Mouse (Mus musculus) cerebellum, adult 2 months (tissue): Measurements from ENCODE around the gene Copa. TPM values are rescaled to one million over a fixed set of nuclear protein-coding genes. Genes with fewer than 3 reads are reported as not detected.
A peak's percentile ranks its signal among the peaks of the same experiment; 100 is the strongest.

Experiments used
- DNase-seq, 2 experiments: peaks; one replicate each; pipeline ENCODE4 v3.0.0; 2021
- H3K27ac ChIP-seq: fragments of 200-500 bp; 2 replicates; pipeline ENCODE4 v1.5.1; 2012; ENCODE audit warnings: low read length, control low read depth, inconsistent platforms; ENCODE audit not compliant: insufficient read depth
- H3K27me3 ChIP-seq: fragments of 200-500 bp; 2 replicates; pipeline ENCODE4 v1.6.1; 2012; ENCODE audit warnings: inconsistent platforms, mild to moderate bottlenecking, low read length, moderate library complexity; ENCODE audit not compliant: control insufficient read depth, insufficient read depth
- H3K4me1 ChIP-seq: fragments of 200-500 bp; 2 replicates; pipeline ENCODE4 v1.6.1; 2011; ENCODE audit warnings: low read length; ENCODE audit not compliant: control insufficient read depth, insufficient read depth
- H3K4me3 ChIP-seq: fragments of 200-500 bp; replicated peaks from 2 replicates; pipeline ENCODE3; 2011; ENCODE audit warnings: mild to moderate bottlenecking, low read depth, low read length, control low read depth; ENCODE audit not compliant: insufficient read depth
- CTCF ChIP-seq: fragments of 200-500 bp; IDR thresholded peaks from 2 replicates; pipeline ENCODE4 v1.5.1; 2011; ENCODE audit warnings: low read depth, mild to moderate bottlenecking, control low read depth, low read length, moderate library complexity, borderline replicate concordance; ENCODE audit not compliant: insufficient read depth
- POLR2A ChIP-seq: fragments of 200-500 bp; IDR thresholded peaks from 2 replicates; pipeline ENCODE4 v1.6.1; 2011; ENCODE audit warnings: low read length, control low read depth, borderline replicate concordance; ENCODE audit not compliant: insufficient read depth
- WGBS: fragments of 180-500 bp; shearing (Covaris S2); methylation state at CpG from one replicate; pipeline ENCODE4 v1.1.7; 2018; 5-methylcytosine and 5-hydroxymethylcytosine counted together
- polyA plus RNA-seq: library from polyadenylated mRNA; depleted of rRNA; stranded (reverse); fragments of >200 nt; gene quantifications from 2 replicates; pipeline ENCODE4 v1.2.3, GENCODE M21; 2012

Gene Copa
- polyA plus RNA-seq, 1 experiment = 131 TPM

- no peaks in the 10 kb centered on the region for H3K27me3 ChIP-seq
- TF ChIP-seq CTCF = no peak
- TF ChIP-seq POLR2A = no peak
- no peak overlapping the region for H3K4me3 ChIP-seq
- DNase-seq = no peak
- H3K4me1 ChIP-seq = peaks cover 10% of the 10 kb centered on the region
- no peak overlapping the region for H3K27ac ChIP-seq
- 31% methylated on average over 13 of the region's 13 CpGs for whole genome bisulfite sequencing
Measured at GRCm38 (mm10) chr1:172064613-172065141, 17.7 kb upstream of the Copa start.

- Histone ChIP-seq H3K4me3 (no peak overlapping the region), H3K4me1 (no peaks in the 10 kb centered on the region), H3K27ac (no peak overlapping the region), H3K27me3 (no peaks in the 10 kb centered on the region)
- WGBS = 84% methylated on average over 6 of the region's 6 CpGs
- DNase-seq = no peak
- TF ChIP-seq POLR2A (no peak), CTCF (no peak)
Measured at GRCm38 (mm10) chr1:172070227-172070626, 12.1 kb upstream of the Copa start.

- H3K27ac ChIP-seq = no peak overlapping the region
- TF ChIP-seq POLR2A = no peak
- TF ChIP-seq CTCF = no peak
- DNase-seq = no peak
- H3K4me1 ChIP-seq = no peaks in the 10 kb centered on the region
- H3K4me3 ChIP-seq = no peak overlapping the region
- H3K27me3 ChIP-seq = no peaks in the 10 kb centered on the region
- 15% methylated on average over 4 of the region's 4 CpGs for WGBS
Measured at GRCm38 (mm10) chr1:172071556-172071955, 10.8 kb upstream of the Copa start.

GRCm38 (mm10) chr1:172072604-172073003, 9.7 kb upstream of the Copa start:
- 95% methylated on average over 7 of the region's 7 CpGs for WGBS
- H3K4me1 ChIP-seq = no peaks in the 10 kb centered on the region
- no peak overlapping the region for H3K4me3 ChIP-seq
- no peaks in the 10 kb centered on the region for H3K27me3 ChIP-seq
- TF ChIP-seq POLR2A (no peak), CTCF (no peak)
- no peak for DNase-seq
- no peak overlapping the region for H3K27ac ChIP-seq

GRCm38 (mm10) chr1:172077981-172078380, 4.3 kb upstream of the Copa start:
- H3K4me1 ChIP-seq = no peaks in the 10 kb centered on the region
- TF ChIP-seq POLR2A (no peak), CTCF (no peak)
- 61% methylated on average over 5 of the region's 5 CpGs for WGBS
- H3K27me3 ChIP-seq = no peaks in the 10 kb centered on the region
- no peak overlapping the region for H3K27ac ChIP-seq
- no peak for DNase-seq
- no peak overlapping the region for H3K4me3 ChIP-seq

- WGBS = under 1% methylated on average over 24 of the region's 24 CpGs
- peak overlapping the region; percentile 93 for H3K27ac ChIP-seq
- no peak for DNase-seq
- peak overlapping the region; percentile 94 for H3K4me3 ChIP-seq
- H3K27me3 ChIP-seq = no peaks in the 10 kb centered on the region
- H3K4me1 ChIP-seq = peaks cover 7% of the 10 kb centered on the region
- TF ChIP-seq POLR2A (no peak), CTCF (no peak)
Measured at GRCm38 (mm10) chr1:172082899-172083445, 643 bp downstream of the Copa start.

GRCm38 (mm10) chr1:172093522-172093921, 11.2 kb downstream of the Copa start:
- Histone ChIP-seq H3K27me3 (no peaks in the 10 kb centered on the region), H3K27ac (no peak overlapping the region), H3K4me1 (no peaks in the 10 kb centered on the region), H3K4me3 (no peak overlapping the region)
- no peak for TF ChIP-seq POLR2A
- no peak for TF ChIP-seq CTCF
- no peak for DNase-seq
- WGBS = 41% methylated on average over 3 of the region's 3 CpGs

- Histone ChIP-seq H3K27ac (no peak overlapping the region), H3K27me3 (no peaks in the 10 kb centered on the region), H3K4me1 (no peaks in the 10 kb centered on the region)
Measured at GRCm38 (mm10) chr1:172094295-172094694, 12.0 kb downstream of the Copa start.

More at GRCm38 (mm10) chr1:172094295-172094694, 12.0 kb downstream of the Copa start:
- H3K4me3 ChIP-seq = no peak overlapping the region
- no peak for DNase-seq
- no peak for TF ChIP-seq POLR2A
- no peak for TF ChIP-seq CTCF
